Mouse (Mus musculus) hindbrain, embryonic 16.5 days (tissue): ENCODE measurements around the gene Psme3. TPM values are rescaled to one million over a fixed set of nuclear protein-coding genes. Genes with fewer than 3 reads are reported as not detected.
"Not testable (repeated sequence)": the region's sequence is repeated elsewhere in the genome, so short reads cannot be mapped to it uniquely, and the experiment has no call there.

Experiments used
- ATAC-seq: fragments of 200-750 bp; cut with Nextera tagmentation; 2 replicates; pipeline ENCODE4 v1.8.0; 2017; ENCODE audit warnings: moderate TSS enrichment, moderate library complexity
- H3K27ac ChIP-seq: fragments of 300-500 bp; sonication (generic); 2 replicates; pipeline ENCODE4 v1.5.1; 2014; ENCODE audit warnings: low read depth, mild to moderate bottlenecking, control low read depth, low read length, moderate library complexity
- H3K27me3 ChIP-seq: fragments of 300-500 bp; sonication (generic); replicated peaks from 2 replicates; pipeline ENCODE4 v1.6.1; 2014; ENCODE audit warnings: low read length; ENCODE audit not compliant: control insufficient read depth, insufficient read depth
- H3K36me3 ChIP-seq: fragments of 300-500 bp; sonication (generic); 2 replicates; pipeline ENCODE4 v1.6.1; 2014; ENCODE audit warnings: mild to moderate bottlenecking, low read length, moderate library complexity, mixed read lengths; ENCODE audit not compliant: control insufficient read depth, insufficient read depth
- H3K4me1 ChIP-seq: fragments of 300-500 bp; sonication (generic); 2 replicates; pipeline ENCODE4 v1.6.1; 2014; ENCODE audit warnings: low read depth, low read length; ENCODE audit not compliant: control insufficient read depth, insufficient read depth
- H3K4me2 ChIP-seq: fragments of 300-500 bp; sonication (generic); 2 replicates; pipeline ENCODE4 v1.6.1; 2014; ENCODE audit warnings: mild to moderate bottlenecking, low read length, control low read depth, moderate library complexity
- H3K4me3 ChIP-seq: fragments of 300-500 bp; sonication (generic); 2 replicates; pipeline ENCODE4 v1.5.1; 2014; ENCODE audit warnings: mild to moderate bottlenecking, low read length, control low read depth, moderate library complexity
- H3K9ac ChIP-seq: fragments of 300-500 bp; sonication (generic); 2 replicates; pipeline ENCODE4 v1.6.1; 2014; ENCODE audit warnings: low read depth, mild to moderate bottlenecking, control low read depth, low read length, moderate library complexity
- H3K9me3 ChIP-seq: fragments of 300-500 bp; sonication (generic); 2 replicates; pipeline ENCODE4 v1.6.1; 2014; ENCODE audit warnings: mild to moderate bottlenecking, low read length, moderate library complexity; ENCODE audit not compliant: control insufficient read depth
- WGBS: fragments of 180-500 bp; shearing (Covaris S2); extraction: QIAGEN DNeasy Blood & Tissue Kit; methylation state at CpG from one replicate; pipeline ENCODE4 v1.1.7; 2014; 5-methylcytosine and 5-hydroxymethylcytosine counted together
- polyA plus RNA-seq: library from polyadenylated mRNA; unstranded; fragments of >200 nt; fragmentation: Nextera tagmentation; extraction: Ambion mirVana; gene quantifications from 2 replicates; pipeline ENCODE4 v1.2.1, GENCODE M21; 2015

Gene Psme3
- polyA plus RNA-seq, 1 experiment from 2014 or later, result 106 TPM

GRCm38 (mm10) chr11:101326147-101326546 is 10.1 kb downstream of the Psme3 start:
- 90% methylated on average over 11 of the region's 11 CpGs for WGBS
- H3K4me1 ChIP-seq, result no peaks in the 10 kb centered on the region
- H3K4me3 ChIP-seq, result no peak overlapping the region
- ATAC-seq, result no peak
- H3K4me2 ChIP-seq, result no peak overlapping the region
- H3K27me3 ChIP-seq, result no peaks in the 10 kb centered on the region
- no peak overlapping the region for H3K27ac ChIP-seq
- H3K36me3 ChIP-seq, result peaks cover 21% of the 10 kb centered on the region
- H3K9ac ChIP-seq, result no peak overlapping the region
- H3K9me3 ChIP-seq, result no peaks in the 10 kb centered on the region

GRCm38 (mm10) chr11:101327311-101327710 is 11.3 kb downstream of the Psme3 start:
- 44% methylated on average over 3 of the region's 3 CpGs for WGBS
- Histone ChIP-seq H3K27ac (no peak overlapping the region), H3K4me3 (no peak overlapping the region), H3K4me1 (no peaks in the 10 kb centered on the region), H3K9me3 (no peaks in the 10 kb centered on the region), H3K4me2 (no peak overlapping the region), H3K36me3 (peaks cover 13% of the 10 kb centered on the region; the same call in 1 of the 2 replicates), H3K27me3 (no peaks in the 10 kb centered on the region), H3K9ac (no peak overlapping the region)
- no peak for ATAC-seq

GRCm38 (mm10) chr11:101328941-101329635 is 13.1 kb downstream of the Psme3 start:
- WGBS, result 72% methylated on average over 6 of the region's 6 CpGs
- Histone ChIP-seq H3K9ac (no peak overlapping the region), H3K27ac (no peak overlapping the region), H3K36me3 (peaks cover 6% of the 10 kb centered on the region; the same call in 1 of the 2 replicates), H3K4me2 (no peak overlapping the region), H3K27me3 (no peaks in the 10 kb centered on the region), H3K4me3 (no peak overlapping the region), H3K4me1 (no peaks in the 10 kb centered on the region), H3K9me3 (no peaks in the 10 kb centered on the region)
- ATAC-seq, result no peak

GRCm38 (mm10) chr11:101330371-101330924 is 14.4 kb downstream of the Psme3 start, which contains the start of gene Aoc3:
Gene Aoc3 (plus strand): TSS chr11:101330605.
- no peak within 1 kb of the TSS for H3K9ac ChIP-seq
- H3K27ac ChIP-seq, result no peak within 1 kb of the TSS
- H3K27me3 ChIP-seq, result no peaks in the 10 kb centered on the region
- 67% methylated on average over 7 of the region's 7 CpGs for WGBS
- H3K4me1 ChIP-seq, result no peaks in the 10 kb centered on the region
- no peak for ATAC-seq
- no peaks in the 10 kb centered on the region for H3K9me3 ChIP-seq
- H3K4me3 ChIP-seq, result no peak within 1 kb of the TSS
- no peak within 1 kb of the TSS for H3K4me2 ChIP-seq
- H3K36me3 ChIP-seq, result no peaks in the 10 kb centered on the region

- H3K27me3 ChIP-seq, H3K4me3 ChIP-seq, H3K9me3 ChIP-seq, H3K4me1 ChIP-seq, H3K4me2 ChIP-seq, H3K36me3 ChIP-seq, H3K27ac ChIP-seq, ATAC-seq, H3K9ac ChIP-seq: not testable (repeated sequence)
- 76% methylated on average over 6 of the region's 6 CpGs for WGBS
Measured at GRCm38 (mm10) chr11:101330961-101331360, 14.9 kb downstream of the Psme3 start.

GRCm38 (mm10) chr11:101332537-101332936 is 16.5 kb downstream of the Psme3 start:
- Histone ChIP-seq H3K9ac (no peak overlapping the region), H3K9me3 (no peaks in the 10 kb centered on the region), H3K4me1 (peaks cover 3% of the 10 kb centered on the region), H3K36me3 (no peaks in the 10 kb centered on the region), H3K4me2 (no peak overlapping the region), H3K4me3 (no peak overlapping the region), H3K27me3 (no peaks in the 10 kb centered on the region), H3K27ac (no peak overlapping the region)
- ATAC-seq, result no peak
- WGBS, result 91% methylated on average over 3 of the region's 3 CpGs

- Histone ChIP-seq H3K27me3 (no peaks in the 10 kb centered on the region), H3K4me3 (no peak overlapping the region), H3K4me1 (peaks cover 11% of the 10 kb centered on the region), H3K9me3 (no peaks in the 10 kb centered on the region), H3K4me2 (no peak overlapping the region), H3K27ac (no peak overlapping the region), H3K9ac (no peak overlapping the region), H3K36me3 (no peaks in the 10 kb centered on the region)
- 24% methylated on average over 10 of the region's 10 CpGs for WGBS
- ATAC-seq, result no peak
Measured at GRCm38 (mm10) chr11:101334023-101334422, 18.0 kb downstream of the Psme3 start.

GRCm38 (mm10) chr11:101334516-101334915 is 18.5 kb downstream of the Psme3 start:
- no peak overlapping the region for H3K27ac ChIP-seq
- no peak overlapping the region for H3K9ac ChIP-seq
- no peaks in the 10 kb centered on the region for H3K36me3 ChIP-seq
- peaks cover 11% of the 10 kb centered on the region for H3K4me1 ChIP-seq
- ATAC-seq, result no peak
- H3K9me3 ChIP-seq, result no peaks in the 10 kb centered on the region
- H3K4me2 ChIP-seq, result no peak overlapping the region
- 9% methylated on average over 6 of the region's 6 CpGs for WGBS
- no peaks in the 10 kb centered on the region for H3K27me3 ChIP-seq
- H3K4me3 ChIP-seq, result no peak overlapping the region

- H3K27ac ChIP-seq, result no peak overlapping the region
- H3K4me2 ChIP-seq, result no peak overlapping the region
- H3K4me1 ChIP-seq, result peaks cover 11% of the 10 kb centered on the region
- ATAC-seq, result no peak
- H3K9ac ChIP-seq, result no peak overlapping the region
- no peak overlapping the region for H3K4me3 ChIP-seq
- H3K27me3 ChIP-seq, result no peaks in the 10 kb centered on the region
- no peaks in the 10 kb centered on the region for H3K9me3 ChIP-seq
- WGBS, result 83% methylated on average over 9 of the region's 9 CpGs
- no peaks in the 10 kb centered on the region for H3K36me3 ChIP-seq
Measured at GRCm38 (mm10) chr11:101335685-101336084, 19.7 kb downstream of the Psme3 start.
